In genomic region chr6:142607080-142607479, GRCm38 (mm10) we compare ENCODE assay signal across 24 mouse cellular contexts.
"Had no signal": no experiment of that assay in that cellular context is flagged by ENCODE, and none has a peak within 500 bp of the region (broad histone marks: within the 10 kb centered on the region; RNA-seq: fewer than 3 reads in every experiment).

No protein-coding gene starts in this region.

- H3K27me3 ChIP-seq: forebrain, embryonic 15.5 days; hindbrain, embryonic 13.5 days; hindbrain, embryonic 15.5 days; kidney, embryonic 15.5 days; limb, embryonic 13.5 days; limb, embryonic 15.5 days; liver, embryonic 12.5 days had no signal

- ATAC-seq: forebrain, embryonic 15.5 days; forebrain, postnatal 0 days; hindbrain, postnatal 0 days; intestine, embryonic 16.5 days; liver, embryonic 12.5 days had no signal

- DNase-seq: forebrain, postnatal 0 days; gastrocnemius, postnatal 14 days; gastrocnemius, postnatal 36 days; heart, adult 18-20 months; kidney, adult 11 months; kidney, adult 2 months; kidney, adult 9 months; kidney, postnatal 14 days; kidney, postnatal 36 days; layer of hippocampus, adult 9-11 months; layer of hippocampus, postnatal 36 days; left cerebral cortex, postnatal 4 days; lung, adult 18-20 months had no signal

- H3K4me1 ChIP-seq: forebrain, embryonic 15.5 days; hindbrain, embryonic 13.5 days; hindbrain, embryonic 15.5 days; limb, embryonic 15.5 days; liver, embryonic 12.5 days had no signal

- H3K27ac ChIP-seq: forebrain, embryonic 15.5 days; hindbrain, embryonic 13.5 days; hindbrain, embryonic 15.5 days; hindbrain, postnatal 0 days; kidney, embryonic 15.5 days; kidney, postnatal 0 days; limb, embryonic 13.5 days; limb, embryonic 15.5 days; liver, embryonic 12.5 days; liver, embryonic 14.5 days had no signal

- H3K4me3 ChIP-seq: forebrain, embryonic 15.5 days; hindbrain, embryonic 13.5 days; hindbrain, embryonic 15.5 days; kidney, embryonic 15.5 days; limb, embryonic 13.5 days; limb, embryonic 15.5 days; liver, embryonic 12.5 days had no signal

- H3K36me3 ChIP-seq: forebrain, embryonic 15.5 days; hindbrain, embryonic 13.5 days; hindbrain, embryonic 15.5 days; kidney, embryonic 15.5 days; limb, embryonic 13.5 days; limb, embryonic 15.5 days; liver, embryonic 12.5 days had no signal

- H3K9me3 ChIP-seq: forebrain, embryonic 15.5 days; hindbrain, embryonic 13.5 days; hindbrain, embryonic 15.5 days; kidney, embryonic 15.5 days; limb, embryonic 13.5 days; limb, embryonic 15.5 days; liver, embryonic 12.5 days had no signal

- H3K4me2 ChIP-seq: forebrain, embryonic 15.5 days; hindbrain, embryonic 13.5 days; hindbrain, embryonic 15.5 days; kidney, embryonic 15.5 days; limb, embryonic 13.5 days; limb, embryonic 15.5 days; liver, embryonic 12.5 days had no signal

- H3K9ac ChIP-seq: forebrain, embryonic 15.5 days; forebrain, postnatal 0 days; hindbrain, embryonic 13.5 days; hindbrain, embryonic 15.5 days; kidney, embryonic 15.5 days; limb, embryonic 13.5 days; limb, embryonic 15.5 days; liver, embryonic 12.5 days; liver, embryonic 14.5 days had no signal
